In genomic region chr1:176823889-176824288, GRCm38 (mm10) we compare ENCODE assay signal across 13 mouse cellular contexts. TPM values are rescaled to one million over a fixed set of nuclear protein-coding genes. Genes with fewer than 3 reads are reported as not detected.
DNase-seq lines count a peak whose midpoint lies in the region; ATAC-seq and TF ChIP-seq lines count a peak whose summit lies in the region.
"Had no signal": no experiment of that assay in that cellular context is flagged by ENCODE, and none has a peak within 500 bp of the region (broad histone marks: within the 10 kb centered on the region; RNA-seq: fewer than 3 reads in every experiment).

No protein-coding gene starts in this region.

- no peaks in the 10 kb centered on the region for H3K36me3 ChIP-seq in heart, embryonic 13.5 days
- no peaks in the 10 kb centered on the region for H3K36me3 ChIP-seq in midbrain, embryonic 11.5 days (ENCODE audit: control insufficient read depth, insufficient read depth, low read length)
- no peaks in the 10 kb centered on the region for H3K36me3 ChIP-seq in midbrain, postnatal 0 days (ENCODE audit: insufficient read depth, low read length)
- no peaks in the 10 kb centered on the region; the same call in 1 of the 2 replicates for H3K36me3 ChIP-seq in intestine, postnatal 0 days (ENCODE audit: control insufficient read depth, insufficient read depth)

- H3K4me1 ChIP-seq in heart, embryonic 13.5 days: peaks cover 58% of the 10 kb centered on the region
- H3K4me1 ChIP-seq in midbrain, embryonic 11.5 days (ENCODE audit: control insufficient read depth, insufficient read depth, low read length): no peaks in the 10 kb centered on the region
- no peaks in the 10 kb centered on the region for H3K4me1 ChIP-seq in midbrain, postnatal 0 days (ENCODE audit: insufficient read depth, low read length)
- H3K4me1 ChIP-seq in intestine, postnatal 0 days (replicated peaks; ENCODE audit: control insufficient read depth, insufficient read depth, low read length): no peaks in the 10 kb centered on the region

- intact Hi-C loops in heart, postnatal 25 days (cut with DNase I): no loop called here

- no peaks in the 10 kb centered on the region for H3K27me3 ChIP-seq in heart, embryonic 13.5 days (replicated peaks)
- H3K27me3 ChIP-seq in midbrain, embryonic 11.5 days (ENCODE audit: control insufficient read depth, insufficient read depth, low read length): no peaks in the 10 kb centered on the region
- no peaks in the 10 kb centered on the region for H3K27me3 ChIP-seq in midbrain, postnatal 0 days (ENCODE audit: insufficient read depth, low read length)
- H3K27me3 ChIP-seq in intestine, postnatal 0 days (replicated peaks; ENCODE audit: control insufficient read depth, insufficient read depth, low read length): no peaks in the 10 kb centered on the region

- 26% methylated on average over 8 of the region's 8 CpGs for WGBS in heart, embryonic 13.5 days
- WGBS in midbrain, embryonic 11.5 days: 90% methylated on average over 8 of the region's 8 CpGs
- WGBS in midbrain, postnatal 0 days: 86% methylated on average over 8 of the region's 8 CpGs
- 52% methylated on average over 8 of the region's 8 CpGs for WGBS in intestine, postnatal 0 days

- no peaks in the 10 kb centered on the region for H3K9me3 ChIP-seq in heart, embryonic 13.5 days
- no peaks in the 10 kb centered on the region for H3K9me3 ChIP-seq in midbrain, embryonic 11.5 days (ENCODE audit: control insufficient read depth, low read length)
- no peaks in the 10 kb centered on the region for H3K9me3 ChIP-seq in midbrain, postnatal 0 days (ENCODE audit: low read length)
- no peaks in the 10 kb centered on the region for H3K9me3 ChIP-seq in intestine, postnatal 0 days (ENCODE audit: control insufficient read depth)

- no peak overlapping the region for H3K4me3 ChIP-seq in heart, embryonic 13.5 days
- no peak overlapping the region for H3K4me3 ChIP-seq in midbrain, embryonic 11.5 days (ENCODE audit: low read depth, low read length)
- no peak overlapping the region for H3K4me3 ChIP-seq in midbrain, postnatal 0 days (ENCODE audit: low read depth, low read length)
- no peak overlapping the region for H3K4me3 ChIP-seq in intestine, postnatal 0 days (ENCODE audit: low read depth, low read length)

- DNase-seq in heart, postnatal 25 days (ENCODE audit: low spot score): no peak
- DNase-seq in midbrain, embryonic 11.5 days (ENCODE audit: low spot score, missing footprints): peak; percentile 70
- DNase-seq in midbrain, postnatal 0 days (ENCODE audit: low spot score): no peak
- DNase-seq in induced T-regulatory cell, adult 2 months (ENCODE audit: low read depth): peak; percentile 18
- no peak for DNase-seq in retina, embryonic 14.5 days (ENCODE audit: low spot score)
- DNase-seq: gastrocnemius, postnatal 25 days; left cerebral cortex, postnatal 4 days; lung, embryonic 14.5 days had no signal

- peak overlapping the region; percentile 16 for H3K27ac ChIP-seq in heart, embryonic 13.5 days (replicated peaks)
- H3K27ac ChIP-seq in midbrain, embryonic 11.5 days (ENCODE audit: low read depth, low read length): no peak overlapping the region
- H3K27ac ChIP-seq in midbrain, postnatal 0 days (ENCODE audit: low read depth, low read length): no peak overlapping the region
- H3K27ac ChIP-seq in intestine, postnatal 0 days (ENCODE audit: low read depth, low read length): no peak overlapping the region
- H3K27ac ChIP-seq: hindbrain, postnatal 0 days had no signal

- peak overlapping the region; percentile 17; the same call in 1 of the 2 replicates for H3K9ac ChIP-seq in heart, embryonic 13.5 days
- no peak overlapping the region for H3K9ac ChIP-seq in midbrain, embryonic 11.5 days (ENCODE audit: low read length)
- H3K9ac ChIP-seq in midbrain, postnatal 0 days (replicated peaks; ENCODE audit: low read length, poor library complexity, severe bottlenecking): no peak overlapping the region
- no peak overlapping the region for H3K9ac ChIP-seq in intestine, postnatal 0 days (ENCODE audit: low read depth, low read length)
- H3K9ac ChIP-seq: lung, embryonic 14.5 days had no signal

- no peak for ATAC-seq in heart, embryonic 13.5 days (ENCODE audit: extremely low read depth, insufficient number of reproducible peaks, low FRiP score, low TSS enrichment)
- ATAC-seq in midbrain, embryonic 11.5 days (ENCODE audit: low FRiP score): no peak
- ATAC-seq in midbrain, postnatal 0 days (ENCODE audit: low FRiP score): no peak
- ATAC-seq in intestine, postnatal 0 days: no peak
- ATAC-seq: forebrain, embryonic 14.5 days; hindbrain, postnatal 0 days; midbrain, embryonic 16.5 days had no signal

- no peak for TF ChIP-seq CTCF in midbrain, postnatal 0 days (IDR thresholded peaks at IDR 0.05)
- TF ChIP-seq CTCF in intestine, postnatal 0 days (IDR thresholded peaks at IDR 0.05; ENCODE audit: low read depth): no peak

- H3K4me2 ChIP-seq in heart, embryonic 13.5 days: peak overlapping the region; percentile 47
- H3K4me2 ChIP-seq in midbrain, embryonic 11.5 days: no peak overlapping the region
- H3K4me2 ChIP-seq in midbrain, postnatal 0 days (ENCODE audit: low read depth, low read length, poor library complexity, severe bottlenecking): no peak overlapping the region
- H3K4me2 ChIP-seq in intestine, postnatal 0 days (replicated peaks; ENCODE audit: low read depth): no peak overlapping the region
- H3K4me2 ChIP-seq: lung, embryonic 14.5 days had no signal

RNA-seq across cellular contexts. Expression of gene Sdccag8, which starts 9.4 kb away (rescaled TPM):
- 8.7 and 10.6 TPM in 2 replicates for polyA plus RNA-seq in heart, embryonic 13.5 days (2015; fragmentation: Nextera tagmentation; extraction: Ambion mirVana)
- 1 to 10 TPM; 3.7 to 3.9 TPM for total RNA-seq in heart, postnatal 25 days (2021)
- 29.4 and 30.1 TPM in 2 replicates for polyA plus RNA-seq in midbrain, embryonic 11.5 days (2014; fragmentation: Nextera tagmentation; extraction: Ambion mirVana)
- 6.1 and 7.7 TPM in 2 replicates for total RNA-seq in midbrain, postnatal 0 days (2014; rRNA removed)
- 26.8 and 27.0 TPM in 2 replicates for polyA plus RNA-seq in midbrain, postnatal 0 days (2015; fragmentation: Nextera tagmentation; extraction: Ambion mirVana)
- polyA plus RNA-seq in intestine, postnatal 0 days (2015; fragmentation: Nextera tagmentation; extraction: Ambion mirVana): 55.1 and 58.8 TPM in 2 replicates

RNA-seq across cellular contexts. Expression of gene Cep170, which starts 10.0 kb away (rescaled TPM):
- polyA plus RNA-seq in heart, embryonic 13.5 days (2015; fragmentation: Nextera tagmentation; extraction: Ambion mirVana): 18.9 and 19.8 TPM in 2 replicates
- total RNA-seq in heart, postnatal 25 days (2021): 10 to 100 TPM; 19.1 to 28.7 TPM
- 69.2 and 80.3 TPM in 2 replicates for polyA plus RNA-seq in midbrain, embryonic 11.5 days (2014; fragmentation: Nextera tagmentation; extraction: Ambion mirVana)
- 165 and 217 TPM in 2 replicates for total RNA-seq in midbrain, postnatal 0 days (2014; rRNA removed)
- 78.7 and 83.1 TPM in 2 replicates for polyA plus RNA-seq in midbrain, postnatal 0 days (2015; fragmentation: Nextera tagmentation; extraction: Ambion mirVana)
- polyA plus RNA-seq in intestine, postnatal 0 days (2015; fragmentation: Nextera tagmentation; extraction: Ambion mirVana): 6.5 and 6.9 TPM in 2 replicates

Comparison
In these comparisons a context has a peak if more than half of its experiments do, and no peak if none do; other contexts are left out.
1. DNase-seq: peak in midbrain, embryonic 11.5 days (single experiment) and induced T-regulatory cell, adult 2 months (single experiment); none in heart, postnatal 25 days (single experiment), midbrain, postnatal 0 days (single experiment) and retina, embryonic 14.5 days (single experiment).